Mouse (Mus musculus) CH12.LX (cell line): ENCODE data around the gene Psmf1. TPM values are rescaled to one million over a fixed set of nuclear protein-coding genes. Genes with fewer than 3 reads are reported as not detected.

ENCODE experiments used
- DNase-seq: peaks from one replicate; pipeline ENCODE4 v3.0.0-alpha.2; 2013; ENCODE audit errors: extremely low read depth
- H3K27ac ChIP-seq: 2 replicates; pipeline ENCODE4 v1.5.1; 2012; ENCODE audit warnings: low read depth, mild to moderate bottlenecking, control low read depth, moderate library complexity; ENCODE audit not compliant: insufficient read depth
- H3K27me3 ChIP-seq: replicated peaks from 2 replicates; pipeline ENCODE3; 2012; ENCODE audit warnings: inconsistent platforms
- H3K36me3 ChIP-seq, 2 experiments: replicated peaks in 1 of 2; 2 replicates each; pipeline versions ENCODE3 to v1.6.1; 2012; ENCODE audit warnings: inconsistent platforms in 1 of 2, low read length in 1 of 2, mild to moderate bottlenecking in 1 of 2, mixed read lengths in 1 of 2, moderate library complexity in 1 of 2; ENCODE audit not compliant: control insufficient read depth in 1 of 2, insufficient read depth in 1 of 2
- H3K4me1 ChIP-seq, 2 experiments: 2 replicates each; pipeline ENCODE4 v1.6.1; 2012; ENCODE audit warnings: inconsistent platforms in 1 of 2, moderate library complexity in 1 of 2; ENCODE audit not compliant: insufficient read depth in 2 of 2, control insufficient read depth in 1 of 2
- H3K4me2 ChIP-seq: 2 replicates; pipeline ENCODE4 v1.6.1; 2012; ENCODE audit warnings: low read depth, mild to moderate bottlenecking, control low read depth; ENCODE audit not compliant: poor library complexity, insufficient read depth, severe bottlenecking
- H3K4me3 ChIP-seq, 3 experiments: fragments of 150-350 bp in 1 of 3; sonication (generic) in 1 of 3; replicated peaks in 1 of 3; 2 replicates each; pipeline versions ENCODE3 to v1.5.1; 2011 to 2012; ENCODE audit warnings: low read depth in 2 of 3, low read length in 2 of 3, mild to moderate bottlenecking in 2 of 3, moderate library complexity in 2 of 3, control low read depth in 1 of 3, improper control_type of control experiment in 1 of 3, inconsistent platforms in 1 of 3, mixed read lengths in 1 of 3; ENCODE audit not compliant: poor library complexity in 1 of 3
- H3K79me2 ChIP-seq: replicated peaks from 2 replicates; pipeline ENCODE4 v1.6.1; 2012; ENCODE audit warnings: mild to moderate bottlenecking, moderate library complexity; ENCODE audit not compliant: control insufficient read depth, poor library complexity, insufficient read depth, severe bottlenecking; ENCODE audit errors: extremely low read depth
- H3K9ac ChIP-seq: 2 replicates; pipeline ENCODE4 v1.6.1; 2012; ENCODE audit warnings: low read depth, mild to moderate bottlenecking, control low read depth, moderate library complexity; ENCODE audit not compliant: insufficient read depth
- H3K9me3 ChIP-seq: replicated peaks from 2 replicates; pipeline ENCODE3; 2012; ENCODE audit warnings: low read length, inconsistent platforms, mixed read lengths
- BHLHE40 ChIP-seq: IDR thresholded peaks from 2 replicates; pipeline ENCODE4 v1.6.1; 2011; ENCODE audit warnings: mild to moderate bottlenecking, low read depth, low read length, improper control_type of control experiment
- CTCF ChIP-seq, 2 experiments: IDR thresholded peaks in 1 of 2; conservative IDR thresholded peaks in 1 of 2; 2 replicates each; pipeline ENCODE4 v1.5.1; 2011 to 2012; ENCODE audit warnings: low read depth in 2 of 2, low read length in 2 of 2, improper control_type of control experiment in 1 of 2, inconsistent platforms in 1 of 2, mild to moderate bottlenecking in 1 of 2, moderate library complexity in 1 of 2
- EP300 ChIP-seq: IDR thresholded peaks from 2 replicates; pipeline ENCODE4 v1.6.1; 2011; ENCODE audit warnings: low read length, improper control_type of control experiment
- HCFC1 ChIP-seq: IDR thresholded peaks from 2 replicates; pipeline ENCODE4 v1.6.1; 2012; ENCODE audit warnings: low read depth, mild to moderate bottlenecking, inconsistent platforms, low read length, improper control_type of control experiment
- JUN ChIP-seq: IDR thresholded peaks from 2 replicates; pipeline ENCODE4 v1.6.1; 2011; ENCODE audit warnings: low read depth, mild to moderate bottlenecking, low read length, improper control_type of control experiment, moderate library complexity; ENCODE audit not compliant: insufficient read depth
- MAX ChIP-seq: IDR thresholded peaks from 2 replicates; pipeline ENCODE4 v1.6.1; 2011; ENCODE audit warnings: low read length, improper control_type of control experiment
- NELFE ChIP-seq: IDR thresholded peaks from 2 replicates; pipeline ENCODE4 v1.6.1; 2011; ENCODE audit warnings: low read depth, low read length, improper control_type of control experiment
- NRF1 ChIP-seq: IDR thresholded peaks from 2 replicates; pipeline ENCODE4 v1.6.1; 2014; ENCODE audit warnings: low read depth, mild to moderate bottlenecking, inconsistent platforms, low read length, improper control_type of control experiment, moderate library complexity
- POLR2A ChIP-seq: IDR thresholded peaks from 2 replicates; pipeline ENCODE4 v1.6.1; 2011; ENCODE audit warnings: low read depth, mild to moderate bottlenecking, improper control_type of control experiment, low read length
- POLR2AphosphoS2 ChIP-seq: IDR thresholded peaks from 2 replicates; pipeline ENCODE4 v1.6.1; 2011; ENCODE audit warnings: low read depth, low read length, improper control_type of control experiment
- RAD21 ChIP-seq: IDR thresholded peaks from 2 replicates; pipeline ENCODE4 v1.6.1; 2011; ENCODE audit warnings: low read depth, mild to moderate bottlenecking, low read length, improper control_type of control experiment, moderate library complexity
- SMC3 ChIP-seq: IDR thresholded peaks from 2 replicates; pipeline ENCODE4 v1.6.1; 2011; ENCODE audit warnings: low read depth, low read length, improper control_type of control experiment
- TBP ChIP-seq: conservative IDR thresholded peaks from 2 replicates; pipeline ENCODE4 v1.6.1; 2011; ENCODE audit warnings: low read depth, low read length, improper control_type of control experiment
- TCF12 ChIP-seq: IDR thresholded peaks from 2 replicates; pipeline ENCODE4 v1.6.1; 2014; ENCODE audit warnings: low read depth, mild to moderate bottlenecking, inconsistent platforms, low read length, improper control_type of control experiment
- ZNF384 ChIP-seq: IDR thresholded peaks from 2 replicates; pipeline ENCODE4 v1.6.1; 2012; ENCODE audit warnings: low read depth, low read length, improper control_type of control experiment, inconsistent platforms
- dilution Hi-C: fragments of 300-500 bp; cut with MboI; formaldehyde crosslinking; loops from 2 replicates; pipeline ENCODE4 v1.14.3; 2020; ENCODE audit warnings: low sequenced_read_pairs; ENCODE audit not compliant: extremely low pct_unique_long_range_greater_than_20kb, extremely low pct_ligation_motif_present
- in situ Hi-C: fragments of 300-500 bp; cut with MboI; formaldehyde crosslinking; loops from 3 replicates; pipeline ENCODE4 v1.14.3; 2019; ENCODE audit warnings: low sequenced_read_pairs, low pct_ligation_motif_present, low pct_unique_long_range_greater_than_20kb, mixed read lengths
- polyA plus RNA-seq: library from polyadenylated mRNA; unstranded; fragments of >175 nt; gene quantifications from 2 replicates; pipeline ENCODE4 v1.2.1, GENCODE M21; 2012; ENCODE audit warnings: low read depth; ENCODE audit not compliant: insufficient read length
- total RNA-seq, 2 experiments: library from RNA; depleted of rRNA; stranded (reverse); fragments of 300-350 nt in 1 of 2; fragments of >200 nt in 1 of 2; gene quantifications; 2 replicates each; pipeline ENCODE4 v1.2.3; 2012 to 2014

Psmf1 gene
- total and polyA plus RNA-seq, 3 experiments = 29.5 to 59.7 (median 32.5) TPM

GRCm38 (mm10) chr2:151702851-151703190 is 41.2 kb downstream of the Psmf1 start:
- in situ Hi-C loops (no loop called here), dilution Hi-C loops (no loop called here)
- Histone ChIP-seq H3K36me3 (no peaks in the 10 kb centered on the region), H3K4me2 (peak overlapping the region; percentile 86), H3K9me3 (peaks cover 2% of the 10 kb centered on the region), H3K4me3 (no peak overlapping the region), H3K27me3 (peaks cover 53% of the 10 kb centered on the region), H3K9ac (no peak overlapping the region), H3K27ac (no peak overlapping the region), H3K4me1 (no peaks in the 10 kb centered on the region), H3K79me2 (no peaks in the 10 kb centered on the region)
- no peak for TF ChIP-seq SMC3
- TF ChIP-seq NELFE = no peak
- no peak for TF ChIP-seq MAX
- TF ChIP-seq EP300 = no peak
- TF ChIP-seq ZNF384 = no peak
- no peak for TF ChIP-seq RAD21
- no peak for TF ChIP-seq HCFC1
- no peak for TF ChIP-seq BHLHE40
- no peak for TF ChIP-seq TCF12
- TF ChIP-seq CTCF (conservative IDR thresholded peaks at IDR 0.05 in 1 of 2, IDR thresholded peaks at IDR 0.05 in 1 of 2; ENCODE audit: low read depth in 2 of 2, low read length in 2 of 2) = no peak
- no peak for TF ChIP-seq TBP
- no peak for TF ChIP-seq NRF1
- no peak for TF ChIP-seq JUN
- DNase-seq = no peak

- peak overlapping the region in 1 of 3 experiments; percentile 46 for H3K4me3 ChIP-seq
- peaks cover 58% of the 10 kb centered on the region for H3K27me3 ChIP-seq
- no peak for DNase-seq
- no peak overlapping the region for H3K27ac ChIP-seq
- TF ChIP-seq POLR2AphosphoS2 (no peak), POLR2A (no peak)
- peaks cover 2% of the 10 kb centered on the region for H3K9me3 ChIP-seq
- dilution Hi-C loops (no loop called here), in situ Hi-C loops (no loop called here)
- H3K9ac ChIP-seq = no peak overlapping the region
- H3K36me3 ChIP-seq = no peaks in the 10 kb centered on the region
- peak overlapping the region; percentile 86 for H3K4me2 ChIP-seq
- H3K79me2 ChIP-seq = no peaks in the 10 kb centered on the region
- no peaks in the 10 kb centered on the region for H3K4me1 ChIP-seq
Observed at GRCm38 (mm10) chr2:151702146-151702850, 41.7 kb downstream of the Psmf1 start.
